Mouse (Mus musculus) liver, embryonic 14.5 days (tissue): ENCODE results near the gene Zc3h4. TPM values are rescaled to one million over a fixed set of nuclear protein-coding genes. Genes with fewer than 3 reads are reported as not detected.
A peak's percentile ranks its signal among the peaks of the same experiment; 100 is the strongest.

Experiments
- ATAC-seq: fragments of 200-750 bp; cut with Nextera tagmentation; 2 replicates; pipeline ENCODE4 v1.8.0; 2017; ENCODE audit warnings: moderate number of reproducible peaks, mild to moderate bottlenecking, moderate library complexity; ENCODE audit not compliant: insufficient read depth
- DNase-seq, 3 experiments: peaks; one replicate each; pipeline ENCODE4 v3.0.0-alpha.2; 2012 to 2013; ENCODE audit warnings: low read depth in 3 of 3, low spot score in 3 of 3
- H3K27ac ChIP-seq: fragments of 300-500 bp; sonication (generic); 2 replicates; pipeline ENCODE4 v1.5.1; 2014; ENCODE audit warnings: moderate library complexity, mild to moderate bottlenecking, control low read depth, inconsistent platforms
- H3K27me3 ChIP-seq: fragments of 300-500 bp; sonication (generic); 2 replicates; pipeline ENCODE4 v1.6.1; 2014; ENCODE audit warnings: mild to moderate bottlenecking, low read length, moderate library complexity; ENCODE audit not compliant: control insufficient read depth, insufficient read depth
- H3K36me3 ChIP-seq: fragments of 300-500 bp; sonication (generic); replicated peaks from 2 replicates; pipeline ENCODE4 v1.6.1; 2014; ENCODE audit warnings: low read depth; ENCODE audit not compliant: control insufficient read depth, insufficient read depth
- H3K4me1 ChIP-seq, 2 experiments: fragments of 200-500 bp in 1 of 2; fragments of 300-500 bp in 1 of 2; sonication (generic) in 1 of 2; replicated peaks; 2 replicates each; pipeline ENCODE4 v1.6.1; 2012 to 2014; ENCODE audit warnings: antibody characterized with exemption in 1 of 2, inconsistent platforms in 1 of 2, low read length in 1 of 2; ENCODE audit not compliant: control insufficient read depth in 2 of 2, insufficient read depth in 2 of 2
- H3K4me2 ChIP-seq: fragments of 300-500 bp; sonication (generic); 2 replicates; pipeline ENCODE4 v1.6.1; 2014; ENCODE audit warnings: low read depth, mild to moderate bottlenecking, control low read depth, moderate library complexity
- H3K4me3 ChIP-seq, 2 experiments: fragments of 200-500 bp in 1 of 2; fragments of 300-500 bp in 1 of 2; sonication (generic) in 1 of 2; 2 replicates each; pipeline ENCODE4 v1.5.1; 2012 to 2014; ENCODE audit warnings: low read depth in 2 of 2, low read length in 2 of 2, mild to moderate bottlenecking in 2 of 2, control low read depth in 1 of 2, inconsistent platforms in 1 of 2, moderate library complexity in 1 of 2; ENCODE audit not compliant: insufficient read depth in 1 of 2
- H3K9ac ChIP-seq: fragments of 300-500 bp; sonication (generic); replicated peaks from 2 replicates; pipeline ENCODE4 v1.6.1; 2014; ENCODE audit warnings: mild to moderate bottlenecking, control low read depth, moderate library complexity
- H3K9me3 ChIP-seq: fragments of 300-500 bp; sonication (generic); 2 replicates; pipeline ENCODE4 v1.6.1; 2016; ENCODE audit warnings: low read length, mixed read lengths; ENCODE audit not compliant: control insufficient read depth
- CTCF ChIP-seq: IDR thresholded peaks from 2 replicates; pipeline ENCODE4 v1.5.1; 2016; ENCODE audit warnings: antibody characterized with exemption, low read depth, control low read depth
- EP300 ChIP-seq: IDR thresholded peaks from 2 replicates; pipeline ENCODE4 v1.6.1; 2016; ENCODE audit warnings: antibody characterized with exemption, low read depth
- WGBS: fragments of 180-500 bp; shearing (Covaris S2); extraction: QIAGEN DNeasy Blood & Tissue Kit; methylation state at CpG from one replicate; pipeline ENCODE4 v1.1.7; 2014; ENCODE audit not compliant: insufficient replicate concordance; 5-methylcytosine and 5-hydroxymethylcytosine counted together
- polyA plus RNA-seq, 2 experiments: library from polyadenylated mRNA; depleted of rRNA in 1 of 2; stranded (reverse) in 1 of 2; unstranded in 1 of 2; fragments of >200 nt; fragmentation: Nextera tagmentation in 1 of 2; extraction: Ambion mirVana in 1 of 2; gene quantifications; 2 replicates each; pipeline versions ENCODE4 v1.2.1 to v1.2.3; 2012 to 2014

The Zc3h4 gene
- polyA plus RNA-seq, 2 experiments, result 6.0 to 15.2 TPM

- no peak overlapping the region for H3K27ac ChIP-seq
- no peaks in the 10 kb centered on the region for H3K36me3 ChIP-seq
- H3K4me2 ChIP-seq, result no peak overlapping the region
- no peak overlapping the region for H3K9ac ChIP-seq
- WGBS, result 26% methylated on average over 5 of the region's 5 CpGs
- peaks cover 11% of the 10 kb centered on the region for H3K27me3 ChIP-seq
- TF ChIP-seq CTCF, result no peak
- no peak for TF ChIP-seq EP300
- no peaks in the 10 kb centered on the region for H3K9me3 ChIP-seq
- H3K4me3 ChIP-seq, result no peak overlapping the region
- no peaks in the 10 kb centered on the region for H3K4me1 ChIP-seq
- DNase-seq (no peak), ATAC-seq (no peak)
Measured at GRCm38 (mm10) chr7:16468115-16468514, 67.4 kb downstream of the Zc3h4 start.

- no peak overlapping the region for H3K27ac ChIP-seq
- no peaks in the 10 kb centered on the region for H3K36me3 ChIP-seq
- H3K9ac ChIP-seq, result no peak overlapping the region
- peaks cover 46% of the 10 kb centered on the region for H3K27me3 ChIP-seq
- DNase-seq (no peak), ATAC-seq (no peak)
- 27% methylated on average over 9 of the region's 9 CpGs for WGBS
- no peak overlapping the region for H3K4me2 ChIP-seq
- no peak overlapping the region for H3K4me3 ChIP-seq
- TF ChIP-seq CTCF, result peak; percentile 44; the same call in 1 of the 2 replicates
- no peak for TF ChIP-seq EP300
- no peaks in the 10 kb centered on the region for H3K4me1 ChIP-seq
- H3K9me3 ChIP-seq, result no peaks in the 10 kb centered on the region
Measured at GRCm38 (mm10) chr7:16471549-16471948, 70.8 kb downstream of the Zc3h4 start.

GRCm38 (mm10) chr7:16472116-16472709, 71.5 kb downstream of the Zc3h4 start:
- Histone ChIP-seq H3K4me1 (no peaks in the 10 kb centered on the region), H3K9ac (no peak overlapping the region), H3K36me3 (no peaks in the 10 kb centered on the region), H3K27me3 (peaks cover 52% of the 10 kb centered on the region), H3K4me2 (no peak overlapping the region), H3K4me3 (no peak overlapping the region), H3K27ac (no peak overlapping the region), H3K9me3 (no peaks in the 10 kb centered on the region)
- DNase-seq (no peak), ATAC-seq (no peak)
- TF ChIP-seq EP300 (no peak), CTCF (no peak)
- 14% methylated on average over 17 of the region's 17 CpGs for WGBS

GRCm38 (mm10) chr7:16473847-16474246, 73.1 kb downstream of the Zc3h4 start:
- no peaks in the 10 kb centered on the region for H3K9me3 ChIP-seq
- H3K27me3 ChIP-seq, result peaks cover 57% of the 10 kb centered on the region
- H3K27ac ChIP-seq, result no peak overlapping the region
- ATAC-seq (no peak), DNase-seq (no peak)
- no peaks in the 10 kb centered on the region for H3K36me3 ChIP-seq
- H3K9ac ChIP-seq, result no peak overlapping the region
- no peak overlapping the region for H3K4me2 ChIP-seq
- 57% methylated on average over 8 of the region's 8 CpGs for WGBS
- TF ChIP-seq CTCF (no peak), EP300 (no peak)
- H3K4me1 ChIP-seq, result no peaks in the 10 kb centered on the region
- no peak overlapping the region for H3K4me3 ChIP-seq

- no peak overlapping the region; the same call in 1 of the 2 replicates for H3K4me2 ChIP-seq
- WGBS, result 4% methylated on average over 33 of the region's 33 CpGs
- peaks cover 57% of the 10 kb centered on the region for H3K27me3 ChIP-seq
- no peak for DNase-seq
- H3K4me1 ChIP-seq, result no peaks in the 10 kb centered on the region
- H3K9ac ChIP-seq, result no peak overlapping the region
- TF ChIP-seq CTCF, result no peak
- no peak for TF ChIP-seq EP300
- H3K27ac ChIP-seq, result no peak overlapping the region
- no peak overlapping the region for H3K4me3 ChIP-seq
- no peaks in the 10 kb centered on the region for H3K9me3 ChIP-seq
- no peak for ATAC-seq
- H3K36me3 ChIP-seq, result no peaks in the 10 kb centered on the region
Measured at GRCm38 (mm10) chr7:16474445-16474844, 73.7 kb downstream of the Zc3h4 start.
